In the genomic region with DNA sequence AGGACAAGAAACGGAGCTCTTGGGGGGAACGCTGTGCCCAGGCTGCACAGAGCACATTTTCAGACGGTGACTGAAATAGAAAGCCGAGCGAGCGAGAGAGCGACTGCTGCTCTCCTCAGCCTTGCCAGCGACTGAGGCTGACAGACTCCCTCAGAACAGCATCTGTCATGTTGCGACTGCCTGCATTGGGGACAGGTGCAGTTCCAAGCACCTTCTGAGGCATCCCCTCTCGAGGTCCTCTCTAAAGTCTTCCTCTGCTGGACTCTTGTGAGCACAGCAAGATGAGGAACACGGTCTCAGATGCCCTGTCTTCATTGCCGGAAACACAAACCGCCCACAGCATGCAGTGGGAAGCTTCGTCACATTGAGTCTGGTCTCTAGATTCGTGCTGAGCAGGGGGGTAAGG, we compare ENCODE assay signal across 11 mouse cellular contexts.
DNase-seq lines count a peak whose midpoint lies in the region; ATAC-seq lines count a peak whose summit lies in the region.
"Had no signal": no experiment of that assay in that cellular context is flagged by ENCODE, and none has a peak within 500 bp of the region (broad histone marks: within the 10 kb centered on the region; RNA-seq: fewer than 3 reads in every experiment).

No protein-coding gene starts in this region.

- no peaks in the 10 kb centered on the region for H3K27me3 ChIP-seq in hindbrain, embryonic 10.5 days (ENCODE audit: insufficient read depth, poor library complexity, severe bottlenecking)
- H3K27me3 ChIP-seq in hindbrain, embryonic 16.5 days (replicated peaks; ENCODE audit: control insufficient read depth, insufficient read depth, low read length) = no peaks in the 10 kb centered on the region
- H3K27me3 ChIP-seq: heart, embryonic 12.5 days; hindbrain, embryonic 13.5 days had no signal

- WGBS in hindbrain, embryonic 10.5 days = 85% methylated on average over 15 of the region's 15 CpGs
- WGBS in hindbrain, embryonic 16.5 days = 75% methylated on average over 15 of the region's 15 CpGs

- H3K4me3 ChIP-seq in hindbrain, embryonic 10.5 days = no peak overlapping the region
- no peak overlapping the region for H3K4me3 ChIP-seq in hindbrain, embryonic 16.5 days (ENCODE audit: low read length)
- H3K4me3 ChIP-seq: heart, embryonic 12.5 days; hindbrain, embryonic 13.5 days had no signal

- H3K9ac ChIP-seq in hindbrain, embryonic 16.5 days (ENCODE audit: low read depth, low read length) = no peak overlapping the region
- H3K9ac ChIP-seq: heart, embryonic 12.5 days; hindbrain, embryonic 13.5 days had no signal

- ATAC-seq in hindbrain, embryonic 16.5 days = no peak

- H3K9me3 ChIP-seq in hindbrain, embryonic 10.5 days = no peaks in the 10 kb centered on the region; the same call in 1 of the 2 replicates
- H3K9me3 ChIP-seq in hindbrain, embryonic 16.5 days (ENCODE audit: control insufficient read depth, low read length) = no peaks in the 10 kb centered on the region
- H3K9me3 ChIP-seq: heart, embryonic 12.5 days; hindbrain, embryonic 13.5 days had no signal

- H3K36me3 ChIP-seq in hindbrain, embryonic 10.5 days = no peaks in the 10 kb centered on the region
- no peaks in the 10 kb centered on the region for H3K36me3 ChIP-seq in hindbrain, embryonic 16.5 days (ENCODE audit: control insufficient read depth, insufficient read depth, low read length)
- H3K36me3 ChIP-seq: heart, embryonic 12.5 days; hindbrain, embryonic 13.5 days had no signal

- H3K4me2 ChIP-seq in hindbrain, embryonic 16.5 days (ENCODE audit: low read length) = no peak overlapping the region
- H3K4me2 ChIP-seq: heart, embryonic 12.5 days; hindbrain, embryonic 13.5 days had no signal

- H3K27ac ChIP-seq in hindbrain, embryonic 10.5 days = peak overlapping the region; percentile 12; the same call in 1 of the 2 replicates
- no peak overlapping the region for H3K27ac ChIP-seq in hindbrain, embryonic 16.5 days (ENCODE audit: low read depth, low read length)
- H3K27ac ChIP-seq: hindbrain, embryonic 13.5 days had no signal

- peaks cover 21% of the 10 kb centered on the region for H3K4me1 ChIP-seq in hindbrain, embryonic 10.5 days (replicated peaks)
- no peaks in the 10 kb centered on the region; the same call in 1 of the 2 replicates for H3K4me1 ChIP-seq in hindbrain, embryonic 16.5 days (ENCODE audit: control insufficient read depth, insufficient read depth, low read depth, low read length)
- H3K4me1 ChIP-seq: heart, embryonic 12.5 days; hindbrain, embryonic 13.5 days had no signal

- no peak for DNase-seq in hindbrain, embryonic 10.5 days (ENCODE audit: low spot score)
- DNase-seq in layer of hippocampus, adult 11-12 months (ENCODE audit: low spot score) = peak; percentile 66
- DNase-seq in left cerebral cortex, adult 8-10 months (ENCODE audit: low spot score in 2 of 2) = peak; percentile 46 to 75
- peak; percentile 57 for DNase-seq in right cerebral cortex, postnatal 4 days
- DNase-seq in spleen, postnatal 10 days (ENCODE audit: low spot score in 2 of 2) = no peak
- no peak for DNase-seq in adrenal gland, postnatal 14 days
- no peak for DNase-seq in adrenal gland, adult (ENCODE audit: inconsistent age in 2 of 2, low spot score in 1 of 2)
- DNase-seq: kidney, postnatal 25 days had no signal

Comparison
In these comparisons a context has a peak if more than half of its experiments do, and no peak if none do; other contexts are left out.
1. DNase-seq: peak in layer of hippocampus, adult 11-12 months (single experiment), left cerebral cortex, adult 8-10 months (2 of 2) and right cerebral cortex, postnatal 4 days (single experiment); none in hindbrain, embryonic 10.5 days (single experiment), spleen, postnatal 10 days (0 of 2), adrenal gland, postnatal 14 days (single experiment) and adrenal gland, adult (0 of 2).